Mouse (Mus musculus): Measurements from ENCODE around the gene Anxa2.

DNA sequence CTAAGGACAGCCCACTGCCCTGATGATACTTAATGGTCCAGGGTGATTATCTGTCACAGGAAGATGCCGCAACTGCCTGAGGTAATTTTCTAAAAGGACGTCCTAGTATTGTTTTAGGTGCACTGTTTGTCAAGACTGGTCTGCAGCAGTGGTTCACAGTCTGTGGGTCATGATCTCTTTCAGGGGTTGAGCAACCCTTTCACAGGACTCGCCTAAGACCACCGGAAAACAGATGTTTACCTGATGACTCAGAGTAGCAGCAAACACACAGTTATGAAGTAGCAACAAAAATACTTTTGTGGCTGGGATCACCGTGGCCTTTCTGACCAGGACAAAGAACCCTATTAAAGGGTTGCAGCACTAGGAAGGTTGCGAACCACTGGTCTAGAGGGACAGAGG is 24.4 kb downstream of the Anxa2 start:
- no peak for TF ChIP-seq CTCF (IDR thresholded peaks at IDR 0.05; ENCODE audit: extremely low read depth, insufficient read depth, low read length)
- TF ChIP-seq POLR2A (IDR thresholded peaks at IDR 0.05; ENCODE audit: extremely low read depth, insufficient read depth, low read length), result no peak
